Mouse (Mus musculus) embryonic facial prominence, embryonic 12.5 days (tissue): ENCODE results near the gene Gabrr3. TPM values are rescaled to one million over a fixed set of nuclear protein-coding genes. Genes with fewer than 3 reads are reported as not detected.

Experiments
- polyA plus RNA-seq: library from polyadenylated mRNA; unstranded; fragments of >200 nt; fragmentation: Nextera tagmentation; extraction: Ambion mirVana; gene quantifications from 2 replicates; pipeline ENCODE4 v1.2.1, GENCODE M21; 2016

The Gabrr3 gene
- polyA plus RNA-seq, 1 experiment from 2014 or later: 0.12 TPM

Other genes with a start within 250 kb of the Gabrr3 start
- not detected in 2 replicates for gene Olfr196, start 236.9 kb upstream of the Gabrr3 start, polyA plus RNA-seq
- gene Olfr198, start 203.8 kb upstream of the Gabrr3 start, polyA plus RNA-seq: not detected in 2 replicates
- gene Olfr199, start 187.6 kb upstream of the Gabrr3 start, polyA plus RNA-seq: not detected in 2 replicates
- not detected in 2 replicates for gene Olfr201, start 134.7 kb upstream of the Gabrr3 start, polyA plus RNA-seq
- gene Olfr202, start 120.5 kb upstream of the Gabrr3 start, polyA plus RNA-seq: not detected in 2 replicates
- not detected in 2 replicates for gene Olfr203, start 108.5 kb upstream of the Gabrr3 start, polyA plus RNA-seq
- not detected in 2 replicates for gene Olfr204, start 89.1 kb upstream of the Gabrr3 start, polyA plus RNA-seq
- gene Olfr205, start 76.2 kb upstream of the Gabrr3 start, polyA plus RNA-seq: not detected in 2 replicates
- not detected in 2 replicates for gene Olfr206, start 58.1 kb upstream of the Gabrr3 start, polyA plus RNA-seq
- gene Olfr209, start 43.3 kb upstream of the Gabrr3 start, polyA plus RNA-seq: not detected in 2 replicates
- gene Riox2, start 64.4 kb downstream of the Gabrr3 start, polyA plus RNA-seq: 33.4 and 35.8 TPM in 2 replicates
- gene Crybg3, start 193.6 kb downstream of the Gabrr3 start, polyA plus RNA-seq: 8.8 and 9.4 TPM in 2 replicates
- gene Arl6, start 232.1 kb downstream of the Gabrr3 start, polyA plus RNA-seq: 35.0 and 37.8 TPM in 2 replicates